Mouse (Mus musculus) layer of hippocampus, postnatal 10 days (tissue): ENCODE measurements at regions not wholly inside any gene's neighbourhood (a gene's known extent, or its start where the extent isn't known, plus 50 kb on each side); places are given as distances from the start of the nearest gene placed in this dataset.

Source experiments
- DNase-seq, 2 experiments: peaks; one replicate each; pipeline ENCODE4 v3.0.0; 2021; ENCODE audit warnings: low spot score in 2 of 2

GRCm38 (mm10) chr4:148723208-148723607 lies 80.1 kb downstream of the Gm572 start:
- DNase-seq: no peak

DNA sequence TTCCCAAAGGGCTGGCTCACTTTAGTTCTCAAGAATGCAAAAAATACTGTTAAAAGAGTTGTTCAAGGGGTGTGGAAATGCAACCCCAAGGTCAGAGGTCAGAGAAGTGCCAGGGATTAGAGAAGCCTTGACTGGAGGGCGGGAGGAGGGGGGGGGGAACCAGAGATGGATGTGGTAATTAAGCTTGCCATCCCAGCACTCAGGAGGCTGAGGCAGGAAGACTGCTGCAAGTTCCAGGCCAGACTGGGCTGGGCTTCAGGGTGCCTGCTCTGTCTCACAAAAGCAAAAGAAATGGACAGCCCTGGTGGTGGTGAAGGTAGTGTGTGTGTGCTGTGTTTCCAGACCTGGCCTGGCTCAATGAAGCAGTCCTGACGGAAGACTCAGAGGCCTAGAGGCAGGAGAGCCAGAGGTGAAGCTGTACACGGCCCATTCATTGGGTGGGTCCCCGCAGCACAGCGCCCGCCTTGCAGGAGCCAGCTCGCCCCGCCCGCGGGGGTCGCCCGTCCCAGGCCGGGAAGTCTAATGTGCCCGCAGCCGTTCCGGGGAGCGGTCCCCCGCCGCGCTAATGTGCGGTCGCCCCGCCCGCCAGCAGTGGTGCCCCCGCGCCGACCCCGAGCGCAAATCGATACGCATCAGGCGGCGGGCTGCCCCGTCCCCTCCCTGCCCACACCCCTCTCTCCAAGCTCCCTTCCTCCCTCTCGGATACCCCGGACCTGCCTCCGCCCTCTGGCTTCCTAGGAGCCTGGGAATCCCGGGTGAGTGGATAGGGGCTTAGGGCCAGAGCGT lies 80.1 kb upstream of the Casz1 start:
- DNase-seq: no peak

GRCm38 (mm10) chr4:148728800-148729199 lies 75.4 kb upstream of the Casz1 start:
- no peak for DNase-seq

DNA sequence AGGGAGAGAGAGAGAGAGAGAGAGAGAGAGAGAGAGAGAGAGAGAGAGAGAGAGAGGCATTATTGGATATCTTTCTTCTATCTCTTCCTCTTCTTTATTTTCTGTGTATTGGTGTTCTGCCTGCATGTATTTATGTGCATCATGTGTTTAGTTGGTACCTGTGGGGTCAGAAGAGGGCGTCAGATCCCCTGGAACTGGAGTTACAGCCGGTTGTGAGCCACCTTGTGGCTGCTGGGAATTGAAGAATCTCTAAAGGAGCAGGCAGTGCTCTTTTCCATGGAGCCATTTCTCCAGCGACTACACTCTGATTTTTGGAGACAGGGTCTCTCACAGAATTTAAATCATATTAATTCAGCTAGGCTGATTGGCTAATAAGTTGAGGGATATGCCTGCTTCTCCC lies 72.6 kb upstream of the Casz1 start:
- no peak for DNase-seq

DNA sequence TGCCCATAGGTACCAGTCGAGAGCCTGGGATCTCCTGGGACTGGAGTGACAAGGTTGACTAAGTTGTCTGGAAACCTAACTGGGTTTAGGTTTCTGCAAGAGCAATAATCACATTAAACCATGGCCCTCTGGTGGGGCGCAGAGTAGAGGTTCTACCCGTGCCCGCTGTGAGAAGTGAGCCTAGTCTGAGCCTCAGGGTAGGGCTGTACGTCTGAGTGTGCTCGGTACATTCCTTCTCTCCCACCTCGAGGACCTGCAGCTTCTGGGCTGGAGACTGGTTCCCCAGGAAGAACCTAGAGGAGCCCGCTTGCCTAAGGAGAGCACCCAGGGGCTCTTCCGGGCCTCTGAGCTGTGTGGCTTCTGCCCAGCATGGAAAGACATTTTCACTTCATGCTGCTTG lies 70.2 kb upstream of the Casz1 start:
- DNase-seq: no peak

GRCm38 (mm10) chr4:148734547-148734946 lies 69.7 kb upstream of the Casz1 start:
- no peak for DNase-seq

- DNase-seq: no peak
Measured at GRCm38 (mm10) chr4:148738601-148739530, 65.4 kb upstream of the Casz1 start.

- peak; percentile 81 to 85 for DNase-seq
Measured at GRCm38 (mm10) chr4:148742549-148743413, 61.4 kb upstream of the Casz1 start.

GRCm38 (mm10) chr4:148743414-148743844 lies 60.8 kb upstream of the Casz1 start:
- no peak for DNase-seq

GRCm38 (mm10) chr4:148744053-148744452 lies 60.2 kb upstream of the Casz1 start:
- no peak for DNase-seq

- DNase-seq: no peak
Measured at GRCm38 (mm10) chr4:148746460-148747314, 57.5 kb upstream of the Casz1 start.

DNA sequence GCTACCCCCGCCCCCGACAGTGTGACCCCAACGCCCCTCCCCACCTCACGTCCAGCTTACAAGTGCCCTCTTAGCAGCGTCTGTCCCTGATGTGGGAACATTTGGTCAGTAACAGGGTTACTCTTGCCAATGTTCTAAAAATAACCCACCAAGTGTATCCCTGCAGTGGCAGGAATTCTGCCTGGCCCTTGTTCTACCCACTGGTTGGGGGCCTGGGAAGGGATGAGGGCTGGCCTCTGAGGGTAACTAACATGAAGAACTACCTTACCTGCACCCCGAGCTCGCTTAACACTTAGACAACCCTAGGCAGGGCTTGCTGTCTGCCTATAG lies 56.9 kb upstream of the Casz1 start:
- DNase-seq: no peak

- no peak for DNase-seq
Measured at GRCm38 (mm10) chr4:148750030-148750429, 54.2 kb upstream of the Casz1 start.

GRCm38 (mm10) chr4:148751591-148751990 lies 52.6 kb upstream of the Casz1 start:
- no peak for DNase-seq

- no peak for DNase-seq
Measured at GRCm38 (mm10) chr4:148752360-148753093, 51.7 kb upstream of the Casz1 start.

DNA sequence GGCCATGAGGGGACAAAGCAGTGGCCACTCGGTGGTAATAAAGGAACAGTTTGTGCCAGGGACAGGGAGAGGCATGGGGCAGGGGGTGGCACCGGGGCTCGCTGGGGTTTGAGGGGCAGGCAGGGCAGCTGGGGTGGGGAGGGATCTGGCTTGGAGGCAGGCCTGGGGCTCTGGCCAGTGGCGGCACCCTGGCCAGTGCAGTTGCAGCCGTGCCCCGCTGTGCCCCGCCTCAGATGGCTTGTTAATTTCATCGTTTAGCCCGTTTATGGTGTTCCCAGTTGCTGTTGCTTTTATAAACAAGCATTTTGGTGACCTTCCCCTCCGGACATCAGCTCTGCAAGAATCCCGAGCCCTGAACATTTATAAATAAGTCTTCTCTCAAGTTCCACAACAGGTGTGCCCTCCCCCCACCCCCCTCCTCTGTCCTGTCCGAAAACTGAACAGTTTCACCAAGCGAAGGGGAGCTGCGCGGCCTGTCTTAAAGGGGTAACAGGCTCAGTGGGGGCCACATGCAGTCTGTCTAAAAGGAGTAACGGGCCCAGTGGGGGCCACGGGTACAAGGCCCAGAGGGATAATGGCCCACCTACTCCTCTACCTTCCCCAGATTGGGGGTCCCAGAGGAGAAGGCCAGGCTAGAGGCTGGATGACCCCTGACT lies 51.0 kb upstream of the Casz1 start:
- no peak for DNase-seq

DNA sequence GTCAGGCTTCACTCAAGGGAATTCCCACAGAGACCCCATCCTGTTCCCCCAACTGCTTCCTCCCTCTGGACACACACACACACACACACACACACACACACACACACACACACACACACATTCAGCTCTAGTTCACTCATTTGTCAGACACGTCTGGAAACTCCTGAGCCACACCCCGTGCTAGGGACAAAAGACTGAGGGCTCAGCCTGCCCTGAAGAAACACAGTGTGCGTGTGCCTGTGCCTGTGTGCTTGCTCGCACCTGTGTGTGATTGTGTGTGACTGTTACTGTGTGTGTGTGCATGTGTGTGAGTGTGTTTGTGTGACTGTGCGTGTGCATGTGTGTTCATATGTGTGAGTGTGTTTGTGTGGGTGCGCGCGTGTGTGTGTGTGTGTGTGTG lies 50.4 kb upstream of the Casz1 start:
- no peak for DNase-seq
